Comparison of ENCODE assay signal across 12 mouse cellular contexts in the genomic region with DNA sequence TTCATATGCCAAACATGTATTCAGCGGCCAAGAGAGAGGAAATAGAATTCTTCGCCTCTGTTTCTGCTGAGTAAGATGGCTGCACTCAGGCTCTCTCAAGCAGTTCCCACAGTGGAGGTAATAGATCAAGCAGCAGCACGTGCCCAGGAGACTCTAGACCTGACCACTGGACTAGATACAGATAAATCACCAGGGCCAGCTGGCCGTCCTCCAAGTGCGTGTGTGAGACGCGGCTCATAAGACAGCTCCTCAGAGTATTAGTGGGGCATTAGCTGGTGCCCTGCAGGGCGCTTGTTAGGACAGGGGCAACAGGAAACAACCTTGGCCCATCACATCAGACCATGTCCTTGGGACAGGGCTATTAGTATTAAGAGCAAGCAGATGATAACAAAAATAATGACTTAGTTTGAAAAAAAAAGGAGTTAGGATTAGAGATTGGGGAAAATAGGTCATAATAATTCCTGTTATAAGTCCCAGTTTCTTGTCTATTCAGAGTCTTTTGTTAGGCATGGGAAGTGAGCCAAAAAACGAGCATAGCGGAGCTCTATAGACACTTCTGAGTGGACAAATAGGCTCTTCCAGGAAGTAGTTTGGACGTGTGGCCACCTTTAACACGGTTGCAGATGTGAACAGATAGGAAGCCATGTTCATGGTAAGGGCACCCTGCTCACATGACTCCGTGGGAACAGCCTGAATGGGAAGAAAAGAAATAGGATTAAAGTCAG. TPM values are rescaled to one million over a fixed set of nuclear protein-coding genes. Genes with fewer than 3 reads are reported as not detected.
A peak's percentile ranks its signal among the peaks of the same experiment; 100 is the strongest.
DNase-seq lines count a peak whose midpoint lies in the region; ATAC-seq and TF ChIP-seq lines count a peak whose summit lies in the region.
"Had no signal": no experiment of that assay in that cellular context is flagged by ENCODE, and none has a peak within 500 bp of the region (broad histone marks: within the 10 kb centered on the region; RNA-seq: fewer than 3 reads in every experiment).

No protein-coding gene starts in this region.

- no peak overlapping the region for H3K27ac ChIP-seq in lung, embryonic 14.5 days (ENCODE audit: low read depth)
- no peak overlapping the region for H3K27ac ChIP-seq in liver, embryonic 12.5 days

- no peaks in the 10 kb centered on the region for H3K9me3 ChIP-seq in lung, embryonic 14.5 days (ENCODE audit: low read depth, low read length)
- no peaks in the 10 kb centered on the region for H3K9me3 ChIP-seq in liver, embryonic 12.5 days (replicated peaks)

- no peak for ATAC-seq in lung, embryonic 14.5 days (ENCODE audit: insufficient read depth)
- ATAC-seq in liver, embryonic 12.5 days = no peak
- ATAC-seq: inflammation-experienced regulatory T-cells, adult 6 months had no signal

- no peaks in the 10 kb centered on the region for H3K4me1 ChIP-seq in lung, embryonic 14.5 days (ENCODE audit: insufficient read depth)
- no peaks in the 10 kb centered on the region for H3K4me1 ChIP-seq in liver, embryonic 12.5 days

- H3K4me3 ChIP-seq in lung, embryonic 14.5 days (ENCODE audit: low read depth, low read length) = no peak overlapping the region
- H3K4me3 ChIP-seq in liver, embryonic 12.5 days = no peak overlapping the region

- TF ChIP-seq CTCF in lung, embryonic 14.5 days (IDR thresholded peaks at IDR 0.05; ENCODE audit: low read depth) = no peak

- no peaks in the 10 kb centered on the region for H3K36me3 ChIP-seq in lung, embryonic 14.5 days (ENCODE audit: insufficient read depth)
- no peaks in the 10 kb centered on the region for H3K36me3 ChIP-seq in liver, embryonic 12.5 days
- H3K36me3 ChIP-seq: G1E had no signal

- H3K27me3 ChIP-seq in lung, embryonic 14.5 days (ENCODE audit: insufficient read depth, low read length) = 0 out of 2 replicates have a peak, but pooled peaks cover 8% of the 10 kb centered on the region
- H3K27me3 ChIP-seq in liver, embryonic 12.5 days (replicated peaks) = peaks cover 41% of the 10 kb centered on the region

- WGBS in lung, embryonic 14.5 days = 46% methylated on average over 13 of the region's 13 CpGs
- WGBS in liver, embryonic 12.5 days (ENCODE audit: insufficient replicate concordance) = 60% methylated on average over 13 of the region's 13 CpGs

- H3K4me2 ChIP-seq in lung, embryonic 14.5 days = no peak overlapping the region
- no peak overlapping the region for H3K4me2 ChIP-seq in liver, embryonic 12.5 days
- H3K4me2 ChIP-seq: liver, embryonic 11.5 days had no signal

- DNase-seq in cerebellum, postnatal 25 days = peak; percentile 10 to 32
- DNase-seq in cerebellum, adult 9-10 months = no peak
- peak; percentile 26 for DNase-seq in lung, embryonic 14.5 days
- no peak for DNase-seq in lung, postnatal 36 days
- peak; percentile 8 to 21 for DNase-seq in adrenal gland, postnatal 4 days (ENCODE audit: low spot score in 2 of 2)
- DNase-seq in retina, postnatal 1 day = peak; percentile 89
- no peak for DNase-seq in thymus, postnatal 4 days
- DNase-seq: lung, postnatal 4 days had no signal

- H3K9ac ChIP-seq in lung, embryonic 14.5 days = no peak overlapping the region
- H3K9ac ChIP-seq in liver, embryonic 12.5 days = no peak overlapping the region

RNA-seq across cellular contexts. Expression of gene Lypd6, which starts 3.5 kb away (rescaled TPM):
- 2.0 and 2.5 TPM in 2 replicates for polyA plus RNA-seq in lung, embryonic 14.5 days (2014; fragmentation: Nextera tagmentation; extraction: Ambion mirVana)
- 10 to 100 TPM; 16.0 to 19.8 TPM for total RNA-seq in adrenal gland, postnatal 4 days (2021)
- 0.39 and 0.45 TPM in 2 replicates for polyA plus RNA-seq in liver, embryonic 12.5 days (2016; fragmentation: Nextera tagmentation; extraction: Ambion mirVana)
- total RNA-seq: G1E had no signal
- polyA plus RNA-seq: G1E; inflammation-experienced regulatory T-cells, adult 6 months had no signal

Comparison
In these comparisons a context has a peak if more than half of its experiments do, and no peak if none do; other contexts are left out.
1. DNase-seq: peak in cerebellum, postnatal 25 days (2 of 2), lung, embryonic 14.5 days (single experiment), adrenal gland, postnatal 4 days (2 of 2) and retina, postnatal 1 day (single experiment); none in cerebellum, adult 9-10 months (single experiment), lung, postnatal 36 days (single experiment) and thymus, postnatal 4 days (single experiment).